15 mouse cellular contexts compared by ENCODE assay signal in the genomic region with DNA sequence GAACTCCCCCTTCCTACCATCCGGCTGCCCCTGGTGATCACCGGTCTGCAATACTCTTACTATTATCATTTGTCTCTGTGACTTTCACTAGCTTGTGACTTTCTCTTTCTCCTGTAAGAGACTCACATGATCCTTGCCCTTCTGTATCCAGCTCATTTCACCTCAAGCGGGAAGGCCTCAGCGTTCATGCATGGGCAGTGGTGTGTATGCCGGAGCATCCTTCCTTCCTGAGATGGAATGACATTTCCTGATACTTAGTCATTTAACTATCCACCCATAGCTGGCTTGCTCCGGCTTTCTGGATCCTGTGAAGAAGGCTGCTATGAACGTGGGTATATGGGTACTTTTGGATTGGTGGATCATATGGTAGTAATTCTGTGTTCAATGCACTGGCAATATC.
"Had no signal": no experiment of that assay in that cellular context is flagged by ENCODE, and none has a peak within 500 bp of the region (broad histone marks: within the 10 kb centered on the region; RNA-seq: fewer than 3 reads in every experiment).

No protein-coding gene starts in this region.

- H3K36me3 ChIP-seq: lung, embryonic 15.5 days; midbrain, embryonic 13.5 days; midbrain, embryonic 15.5 days; neural tube, embryonic 12.5 days had no signal

- H3K9ac ChIP-seq: lung, embryonic 15.5 days; midbrain, embryonic 13.5 days; midbrain, embryonic 15.5 days; neural tube, embryonic 12.5 days had no signal

- H3K9me3 ChIP-seq: lung, embryonic 15.5 days; midbrain, embryonic 13.5 days; midbrain, embryonic 15.5 days; neural tube, embryonic 12.5 days had no signal

- H3K4me3 ChIP-seq: lung, embryonic 15.5 days; megakaryocyte, embryonic 14.5 days; midbrain, embryonic 13.5 days; midbrain, embryonic 15.5 days; neural tube, embryonic 12.5 days had no signal

- H3K4me1 ChIP-seq: megakaryocyte, embryonic 14.5 days; midbrain, embryonic 13.5 days; midbrain, embryonic 15.5 days; neural tube, embryonic 12.5 days had no signal

- ATAC-seq: lung, postnatal 0 days; midbrain, embryonic 13.5 days; midbrain, embryonic 15.5 days had no signal

- H3K27me3 ChIP-seq: lung, embryonic 15.5 days; megakaryocyte, embryonic 14.5 days; midbrain, embryonic 13.5 days; midbrain, embryonic 15.5 days; neural tube, embryonic 12.5 days had no signal

- DNase-seq: lung, adult 2 months; lung, postnatal 14 days; lung, postnatal 36 days; right cerebral cortex, postnatal 14 days; thymus, adult 18-20 months; thymus, postnatal 14 days; thymus, postnatal 36 days had no signal

- H3K27ac ChIP-seq: macrophage; midbrain, embryonic 13.5 days; midbrain, embryonic 15.5 days; neural tube, embryonic 12.5 days had no signal

- H3K4me2 ChIP-seq: midbrain, embryonic 11.5 days; midbrain, embryonic 13.5 days; midbrain, embryonic 15.5 days; neural tube, embryonic 12.5 days had no signal
